Mouse (Mus musculus): ENCODE results near the gene Hist2h2ac.
"Not testable (repeated sequence)": the region's sequence is repeated elsewhere in the genome, so short reads cannot be mapped to it uniquely, and the experiment has no call there.

Gene Hist2h2ac

GRCm38 (mm10) chr3:96181510-96182381, 38.9 kb downstream of the Hist2h2ac start:
- DNase-seq (ENCODE audit: low spot score), result no peak

GRCm38 (mm10) chr3:96180727-96181477, 39.8 kb downstream of the Hist2h2ac start, which contains the start of gene Sv2a:
Sv2a (plus strand) TSS chr3:96181151.
- DNase-seq (ENCODE audit: low spot score), result peak; percentile 34

DNA sequence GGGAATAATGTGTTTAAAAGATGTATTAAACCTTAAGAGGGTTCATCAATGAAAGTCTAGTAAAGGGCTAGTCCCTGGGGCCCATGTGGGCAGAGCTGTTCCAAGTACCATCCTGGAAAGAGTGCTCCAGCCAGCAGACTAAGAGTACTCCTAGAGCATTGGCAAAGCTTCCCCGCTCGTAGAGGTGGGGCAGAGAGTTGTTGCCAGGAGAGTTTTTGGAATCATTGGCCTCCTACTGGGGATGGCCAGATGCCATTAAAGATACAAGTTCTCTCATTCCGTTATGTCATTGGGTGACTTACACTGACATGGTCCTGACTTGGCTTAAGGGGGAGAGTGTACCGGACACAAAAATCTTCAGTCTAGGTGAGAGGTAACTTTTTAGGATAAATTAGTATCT, 41.1 kb downstream of the Hist2h2ac start:
- no peak for DNase-seq (ENCODE audit: low spot score)

GRCm38 (mm10) chr3:96178902-96179301, 41.8 kb downstream of the Hist2h2ac start:
- no peak for DNase-seq (ENCODE audit: low spot score)

GRCm38 (mm10) chr3:96178427-96178826, 42.3 kb downstream of the Hist2h2ac start:
- DNase-seq (ENCODE audit: low spot score), result no peak

GRCm38 (mm10) chr3:96175251-96175650, 45.4 kb downstream of the Hist2h2ac start:
- DNase-seq (ENCODE audit: low spot score), result no peak

GRCm38 (mm10) chr3:96174042-96174441, 46.6 kb downstream of the Hist2h2ac start:
- not testable (repeated sequence) for DNase-seq (ENCODE audit: low spot score)

DNA sequence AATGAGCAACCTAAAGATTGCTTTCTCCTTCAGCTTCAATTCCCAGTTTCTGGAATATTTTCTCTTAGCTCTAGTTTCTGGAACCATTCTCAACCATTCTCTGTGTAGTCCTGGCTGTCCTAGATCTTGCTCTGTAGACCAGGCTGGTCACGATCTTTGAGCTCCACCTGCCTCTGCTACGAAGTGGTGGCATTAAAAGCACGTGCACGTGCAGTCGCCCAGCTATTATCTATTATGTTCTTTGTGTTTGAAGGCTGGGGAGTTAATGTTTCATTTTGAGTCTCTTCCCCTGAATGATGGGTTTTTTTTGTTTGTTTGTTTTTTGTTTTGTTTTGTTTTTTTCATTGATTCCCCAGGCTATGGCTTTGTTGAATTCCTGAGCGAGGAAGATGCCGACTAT, 47.5 kb downstream of the Hist2h2ac start:
- no peak for DNase-seq (ENCODE audit: low spot score)

DNA sequence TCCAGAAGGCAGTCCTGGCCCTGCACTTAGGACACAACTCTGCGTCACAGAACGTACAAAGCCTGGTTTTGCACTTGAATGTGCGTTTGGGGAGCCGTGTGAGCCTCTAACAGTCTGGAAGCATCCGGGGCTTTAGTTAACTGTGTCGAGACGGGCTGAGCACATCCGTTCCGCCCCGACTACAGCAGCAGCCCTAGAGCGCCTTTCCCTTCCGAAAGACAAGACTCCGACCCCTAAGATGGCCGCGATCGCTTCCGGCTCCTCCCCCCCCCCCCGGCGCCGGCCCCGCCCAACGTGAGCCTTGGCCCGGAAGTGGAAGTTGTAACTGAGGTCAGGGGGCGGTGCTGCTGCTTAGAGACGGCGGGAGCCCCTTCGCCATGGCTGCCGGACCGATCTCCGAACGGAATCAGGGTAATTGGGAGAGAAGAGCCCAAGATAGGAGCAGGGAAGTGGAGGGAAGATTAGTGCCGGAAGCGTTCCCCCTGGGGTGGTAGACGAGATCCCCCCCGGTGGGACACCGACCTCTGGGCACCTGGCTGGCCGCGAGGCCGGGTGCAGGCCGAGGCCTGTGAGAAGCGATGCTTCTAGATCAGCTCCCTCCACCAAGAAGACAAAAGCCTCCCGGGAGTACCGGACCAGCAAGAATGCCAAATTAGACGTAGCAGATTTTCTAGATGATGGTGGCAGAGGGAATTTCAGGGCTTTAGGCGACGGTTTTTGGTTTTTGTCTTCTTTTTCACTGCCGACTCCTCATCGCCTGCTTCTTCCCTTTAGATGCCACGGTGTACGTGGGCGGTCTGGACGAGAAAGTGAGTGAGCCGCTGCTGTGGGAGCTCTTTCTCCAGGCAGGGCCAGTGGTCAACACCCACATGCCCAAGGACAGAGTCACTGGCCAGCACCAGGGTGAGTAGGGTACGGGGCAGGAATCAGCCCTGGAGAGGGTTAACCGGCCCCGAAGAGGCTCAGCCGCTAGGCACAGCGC, 48.2 kb downstream of the Hist2h2ac start, which contains the start of gene Sf3b4:
Sf3b4 (plus strand) TSS at position 136 of the 982 bp plus-strand sequence.
- DNase-seq (ENCODE audit: low spot score), result peak; percentile 97

DNA sequence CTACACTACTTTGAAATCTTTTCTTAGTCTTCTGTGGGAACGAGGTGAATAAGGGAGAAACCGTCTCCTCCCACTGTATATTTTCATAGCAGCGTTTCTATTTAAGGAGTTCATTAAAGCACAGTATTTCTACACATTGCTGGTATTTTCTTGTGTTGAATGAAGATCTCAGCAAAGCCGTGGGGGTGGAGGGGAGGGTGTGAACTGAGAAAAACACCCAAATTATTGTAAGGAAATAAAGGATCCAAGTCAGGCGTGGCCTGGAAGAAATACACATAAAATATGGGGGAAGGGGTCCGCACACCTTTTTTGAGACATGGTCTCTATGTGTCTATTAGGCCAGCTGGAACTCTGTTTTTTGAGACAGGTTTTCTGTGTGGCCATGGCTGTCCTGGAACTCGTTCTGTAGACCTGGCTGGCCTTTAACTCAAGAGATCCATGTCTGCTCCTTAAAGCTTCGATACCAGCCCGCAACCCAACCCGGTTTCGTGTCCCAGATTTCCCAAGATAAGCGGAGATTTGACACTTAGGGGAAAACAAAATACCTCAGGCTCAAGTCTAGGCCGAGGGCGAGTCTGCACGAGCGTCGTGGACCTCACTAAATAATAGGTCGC, 49.0 kb downstream of the Hist2h2ac start:
- no peak for DNase-seq (ENCODE audit: low spot score)

- DNase-seq (ENCODE audit: low spot score), result peak; percentile 27
These were observed 49.6 kb downstream of the Hist2h2ac start for GRCm38 (mm10) chr3:96170976-96171545.

Measured in yolk sac, embryonic 10.5 days (tissue).